Mouse (Mus musculus): ENCODE results near the gene Fam133b. TPM values are rescaled to one million over a fixed set of nuclear protein-coding genes. Genes with fewer than 3 reads are reported as not detected.
A peak's percentile ranks its signal among the peaks of the same experiment; 100 is the strongest.
"Not testable (repeated sequence)": the region's sequence is repeated elsewhere in the genome, so short reads cannot be mapped to it uniquely, and the experiment has no call there.

The Fam133b gene
- polyA plus RNA-seq, 1 experiment = 30.6 TPM

- TF ChIP-seq POLR2A (IDR thresholded peaks at IDR 0.05; ENCODE audit: borderline replicate concordance, insufficient read depth, low read length) = peak; percentile 37; the same call in 1 of the 2 replicates
- TF ChIP-seq CTCF (IDR thresholded peaks at IDR 0.05; ENCODE audit: borderline replicate concordance, insufficient read depth, low read depth, low read length) = no peak
- DNase-seq = peak; percentile 93 to 95
- H3K4me1 ChIP-seq (ENCODE audit: control insufficient read depth, insufficient read depth, low read length) = 0 out of 2 replicates have a peak, but pooled peaks cover 3% of the 10 kb centered on the region
- H3K27ac ChIP-seq (ENCODE audit: insufficient read depth, low read length) = peak within 1 kb of the TSS; percentile 72
- WGBS = under 1% methylated on average over 50 of the region's 50 CpGs
- H3K27me3 ChIP-seq (ENCODE audit: control insufficient read depth, insufficient read depth, low read length) = no peaks in the 10 kb centered on the region
- H3K4me3 ChIP-seq (replicated peaks; ENCODE audit: insufficient read depth, low read depth, low read length) = peak within 1 kb of the TSS; percentile 95
Measured at GRCm38 (mm10) chr5:3595693-3596398, 52.2 kb downstream of the Fam133b start, which contains the start of gene Pex1. Gene Pex1, plus strand, starts transcription at chr5:3596066.

- peak; percentile 83 to 85 for DNase-seq
- Histone ChIP-seq H3K27ac (ENCODE audit: insufficient read depth, low read length) (peak within 1 kb of the TSS; percentile 72), H3K4me1 (ENCODE audit: control insufficient read depth, insufficient read depth, low read length) (0 out of 2 replicates have a peak, but pooled peaks cover 3% of the 10 kb centered on the region), H3K4me3 (replicated peaks; ENCODE audit: insufficient read depth, low read depth, low read length) (peak within 1 kb of the TSS; percentile 95), H3K27me3 (ENCODE audit: control insufficient read depth, insufficient read depth, low read length) (no peaks in the 10 kb centered on the region)
- peak; percentile 55 for TF ChIP-seq CTCF (IDR thresholded peaks at IDR 0.05; ENCODE audit: borderline replicate concordance, insufficient read depth, low read depth, low read length)
- TF ChIP-seq POLR2A (IDR thresholded peaks at IDR 0.05; ENCODE audit: borderline replicate concordance, insufficient read depth, low read length) = peak; percentile 37; the same call in 1 of the 2 replicates
- under 1% methylated on average over 31 of the region's 31 CpGs for WGBS
Measured at GRCm38 (mm10) chr5:3596399-3596766, 52.8 kb downstream of the Fam133b start, which contains the start of gene Rbm48. Gene Rbm48, minus strand, starts transcription at chr5:3596585.

- H3K4me3 ChIP-seq (replicated peaks; ENCODE audit: insufficient read depth, low read depth, low read length) = peak overlapping the region; percentile 95
- H3K27me3 ChIP-seq (ENCODE audit: control insufficient read depth, insufficient read depth, low read length) = no peaks in the 10 kb centered on the region
- H3K4me1 ChIP-seq (ENCODE audit: control insufficient read depth, insufficient read depth, low read length) = 0 out of 2 replicates have a peak, but pooled peaks cover 3% of the 10 kb centered on the region
- no peak overlapping the region for H3K27ac ChIP-seq (ENCODE audit: insufficient read depth, low read length)
- DNase-seq = no peak
- TF ChIP-seq CTCF (IDR thresholded peaks at IDR 0.05; ENCODE audit: borderline replicate concordance, insufficient read depth, low read depth, low read length) (no peak), POLR2A (IDR thresholded peaks at IDR 0.05; ENCODE audit: borderline replicate concordance, insufficient read depth, low read length) (no peak)
Measured at GRCm38 (mm10) chr5:3597171-3597570, 53.5 kb downstream of the Fam133b start.

- 95% methylated on average over 5 of the region's 5 CpGs for WGBS
- no peak for DNase-seq
Measured at GRCm38 (mm10) chr5:3598766-3599165, 55.1 kb downstream of the Fam133b start.

GRCm38 (mm10) chr5:3600298-3600697, 56.7 kb downstream of the Fam133b start:
- WGBS = 77% methylated on average over 1 of the region's 1 CpGs
- no peaks in the 10 kb centered on the region for H3K27me3 ChIP-seq (ENCODE audit: control insufficient read depth, insufficient read depth, low read length)
- H3K4me1 ChIP-seq (ENCODE audit: control insufficient read depth, insufficient read depth, low read length) = no peaks in the 10 kb centered on the region
- H3K27ac ChIP-seq (ENCODE audit: insufficient read depth, low read length) = no peak overlapping the region
- H3K4me3 ChIP-seq (replicated peaks; ENCODE audit: insufficient read depth, low read depth, low read length) = no peak overlapping the region
- TF ChIP-seq POLR2A (IDR thresholded peaks at IDR 0.05; ENCODE audit: borderline replicate concordance, insufficient read depth, low read length) (no peak), CTCF (IDR thresholded peaks at IDR 0.05; ENCODE audit: borderline replicate concordance, insufficient read depth, low read depth, low read length) (no peak)
- no peak for DNase-seq

More at GRCm38 (mm10) chr5:3598766-3599165, 55.1 kb downstream of the Fam133b start:
- Histone ChIP-seq H3K27me3 (ENCODE audit: control insufficient read depth, insufficient read depth, low read length) (no peaks in the 10 kb centered on the region), H3K4me1 (ENCODE audit: control insufficient read depth, insufficient read depth, low read length) (0 out of 2 replicates have a peak, but pooled peaks cover 3% of the 10 kb centered on the region), H3K4me3 (replicated peaks; ENCODE audit: insufficient read depth, low read depth, low read length) (no peak overlapping the region), H3K27ac (ENCODE audit: insufficient read depth, low read length) (no peak overlapping the region)
- TF ChIP-seq POLR2A (IDR thresholded peaks at IDR 0.05; ENCODE audit: borderline replicate concordance, insufficient read depth, low read length) (no peak), CTCF (IDR thresholded peaks at IDR 0.05; ENCODE audit: borderline replicate concordance, insufficient read depth, low read depth, low read length) (no peak)

- no peaks in the 10 kb centered on the region for H3K27me3 ChIP-seq (ENCODE audit: control insufficient read depth, insufficient read depth, low read length)
- DNase-seq = no peak
Measured at GRCm38 (mm10) chr5:3600790-3601189, 57.2 kb downstream of the Fam133b start.

GRCm38 (mm10) chr5:3607114-3607513, 63.5 kb downstream of the Fam133b start:
- Histone ChIP-seq H3K27me3 (ENCODE audit: control insufficient read depth, insufficient read depth, low read length) (no peaks in the 10 kb centered on the region), H3K4me3 (replicated peaks; ENCODE audit: insufficient read depth, low read depth, low read length) (no peak overlapping the region), H3K4me1 (ENCODE audit: control insufficient read depth, insufficient read depth, low read length) (no peaks in the 10 kb centered on the region), H3K27ac (ENCODE audit: insufficient read depth, low read length) (no peak overlapping the region)
- TF ChIP-seq CTCF (IDR thresholded peaks at IDR 0.05; ENCODE audit: borderline replicate concordance, insufficient read depth, low read depth, low read length) = no peak
- TF ChIP-seq POLR2A (IDR thresholded peaks at IDR 0.05; ENCODE audit: borderline replicate concordance, insufficient read depth, low read length) = no peak
- WGBS = 95% methylated on average over 9 of the region's 9 CpGs
- DNase-seq = no peak

More at GRCm38 (mm10) chr5:3600790-3601189, 57.2 kb downstream of the Fam133b start:
- no peak for TF ChIP-seq CTCF (IDR thresholded peaks at IDR 0.05; ENCODE audit: borderline replicate concordance, insufficient read depth, low read depth, low read length)
- TF ChIP-seq POLR2A (IDR thresholded peaks at IDR 0.05; ENCODE audit: borderline replicate concordance, insufficient read depth, low read length) = no peak
- no peak overlapping the region for H3K27ac ChIP-seq (ENCODE audit: insufficient read depth, low read length)
- H3K4me1 ChIP-seq (ENCODE audit: control insufficient read depth, insufficient read depth, low read length) = no peaks in the 10 kb centered on the region
- H3K4me3 ChIP-seq (replicated peaks; ENCODE audit: insufficient read depth, low read depth, low read length) = no peak overlapping the region
- 93% methylated on average over 3 of the region's 3 CpGs for WGBS

GRCm38 (mm10) chr5:3609241-3609640, 65.6 kb downstream of the Fam133b start:
- TF ChIP-seq POLR2A (IDR thresholded peaks at IDR 0.05; ENCODE audit: borderline replicate concordance, insufficient read depth, low read length) = no peak
- TF ChIP-seq CTCF (IDR thresholded peaks at IDR 0.05; ENCODE audit: borderline replicate concordance, insufficient read depth, low read depth, low read length) = no peak
- Histone ChIP-seq H3K4me3 (replicated peaks; ENCODE audit: insufficient read depth, low read depth, low read length) (no peak overlapping the region), H3K27me3 (ENCODE audit: control insufficient read depth, insufficient read depth, low read length) (no peaks in the 10 kb centered on the region), H3K4me1 (ENCODE audit: control insufficient read depth, insufficient read depth, low read length) (no peaks in the 10 kb centered on the region), H3K27ac (ENCODE audit: insufficient read depth, low read length) (no peak overlapping the region)
- 91% methylated on average over 7 of the region's 7 CpGs for WGBS
- no peak for DNase-seq

GRCm38 (mm10) chr5:3611835-3612234, 68.2 kb downstream of the Fam133b start:
- WGBS = 96% methylated on average over 2 of the region's 2 CpGs
- not testable (repeated sequence) for H3K27me3 ChIP-seq (ENCODE audit: control insufficient read depth, insufficient read depth, low read length); H3K4me3 ChIP-seq (replicated peaks; ENCODE audit: insufficient read depth, low read depth, low read length); DNase-seq; H3K4me1 ChIP-seq (ENCODE audit: control insufficient read depth, insufficient read depth, low read length); H3K27ac ChIP-seq (ENCODE audit: insufficient read depth, low read length)
